Mouse (Mus musculus) fat pad, adult 2 months (tissue): ENCODE measurements around the gene Tmco3.

Source experiments
- DNase-seq: peaks from one replicate; pipeline ENCODE4 v3.0.0-alpha.2; 2011; ENCODE audit warnings: low read depth, low spot score; ENCODE audit errors: extremely low read depth

Gene Tmco3

GRCm38 (mm10) chr8:13287692-13288623, at the start of gene Tmco3, which contains the start of gene Dcun1d2:
Tmco3 (plus strand) TSS chr8:13288190.
Dcun1d2 (minus strand) TSS chr8:13288131.
- peak; percentile 45 for DNase-seq

DNA sequence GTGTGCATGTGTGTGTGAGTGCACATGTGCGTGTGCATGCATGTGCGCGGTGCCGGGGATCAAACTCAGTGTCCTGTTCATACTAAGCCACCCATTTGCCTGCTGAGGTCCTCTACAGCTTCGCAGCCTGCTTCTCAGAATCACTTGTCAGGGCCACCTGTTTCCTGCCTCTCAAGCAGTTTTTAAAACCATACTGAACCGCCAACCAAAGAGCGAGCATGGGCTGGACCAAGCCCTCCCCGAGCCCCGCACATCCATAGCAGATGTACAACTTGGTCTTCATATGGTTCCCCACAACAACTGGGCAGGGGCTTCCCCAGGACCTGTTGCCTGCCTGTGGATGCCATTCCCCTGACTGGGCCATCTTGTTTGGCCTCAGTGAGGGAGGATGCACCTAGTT, 47.9 kb upstream of the Tmco3 start:
- DNase-seq = no peak

DNA sequence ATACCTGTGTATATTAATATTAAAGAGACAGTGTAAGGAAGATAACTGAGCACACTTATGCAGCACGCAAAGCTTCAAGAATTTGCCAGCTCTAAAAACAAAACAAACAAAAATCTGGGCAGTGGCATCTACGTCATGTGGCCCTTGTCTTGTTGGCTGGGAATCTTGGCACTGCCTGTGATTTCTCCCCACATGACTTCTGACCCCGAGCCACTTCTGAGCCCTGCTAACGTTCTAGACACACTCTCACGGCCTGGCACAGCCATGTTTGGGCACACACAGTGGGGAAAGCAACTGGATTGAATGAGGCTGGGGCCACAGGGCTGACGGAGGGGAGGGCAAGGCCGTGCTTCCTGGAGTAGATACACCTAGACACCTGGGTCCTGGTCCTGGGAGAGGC, 47.3 kb upstream of the Tmco3 start:
- no peak for DNase-seq

DNA sequence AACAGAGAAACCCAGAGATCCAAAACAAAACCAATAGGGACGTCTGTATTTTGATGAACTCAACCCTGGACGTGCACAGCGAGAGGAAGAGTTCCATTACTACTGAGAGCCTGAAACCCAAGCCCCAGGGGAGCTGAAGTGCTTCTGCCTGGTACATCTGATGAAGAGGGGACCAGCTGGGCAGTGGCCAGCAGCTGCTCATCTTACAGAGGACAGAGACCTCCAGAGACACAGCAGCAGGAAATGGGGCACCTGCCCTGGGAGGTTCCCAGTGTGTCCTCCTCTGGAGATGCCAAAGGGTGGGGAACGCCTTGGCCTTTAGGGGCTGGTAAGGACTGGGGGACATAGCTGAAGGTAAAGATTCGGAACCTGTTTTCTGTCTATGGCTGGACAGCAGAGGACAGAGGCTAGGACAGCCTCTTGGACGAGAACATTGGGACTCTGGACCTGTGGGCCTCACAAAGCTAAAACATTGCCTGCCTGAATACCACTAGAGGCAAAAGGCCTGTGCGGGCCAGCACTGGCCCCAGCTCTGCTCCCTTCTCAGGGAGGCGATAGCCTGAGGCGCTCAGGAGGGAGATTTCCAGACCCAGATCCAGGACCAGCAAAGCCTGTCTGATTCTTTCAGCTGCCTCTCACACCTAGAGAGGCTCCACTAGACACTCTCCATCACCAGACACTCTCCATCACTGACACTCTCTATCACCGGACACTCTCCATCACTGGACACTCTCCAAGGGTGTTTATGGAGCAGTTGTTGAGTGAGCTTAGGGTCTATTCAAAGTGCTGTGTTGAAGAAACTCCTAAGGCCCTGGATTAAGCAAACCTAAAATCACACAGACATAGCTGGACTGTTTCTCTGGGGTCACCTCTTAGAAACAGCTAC, 44.8 kb upstream of the Tmco3 start:
- no peak for DNase-seq

DNA sequence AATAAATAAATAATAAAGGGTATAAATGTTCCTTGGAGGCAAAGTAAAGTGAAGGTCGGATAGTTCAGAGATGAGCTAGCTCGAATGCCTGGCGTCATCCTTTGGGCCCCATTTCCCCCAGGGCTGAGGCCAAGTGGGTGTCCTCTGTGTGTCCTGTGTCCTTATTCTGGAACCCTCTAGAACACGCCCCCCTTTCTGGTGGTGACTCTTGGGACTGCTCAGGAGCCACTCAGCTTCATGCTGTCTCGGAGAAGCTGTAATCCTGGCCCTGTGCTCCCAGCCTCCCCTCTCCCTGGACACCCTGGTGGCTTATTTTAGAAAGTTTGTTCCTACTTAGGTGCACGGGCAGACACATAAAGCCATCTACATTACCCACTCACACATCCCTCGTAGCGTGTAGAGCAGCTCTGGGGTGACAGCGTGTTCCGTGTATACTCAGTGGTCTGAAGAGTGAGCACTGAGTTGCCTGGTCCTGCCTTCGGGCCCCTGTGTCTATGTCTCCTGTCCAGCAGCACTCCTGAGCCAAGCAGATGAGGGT, 43.6 kb upstream of the Tmco3 start:
- DNase-seq = no peak

GRCm38 (mm10) chr8:13252837-13253236, 35.2 kb upstream of the Tmco3 start:
- no peak for DNase-seq

- DNase-seq = no peak
Observed at GRCm38 (mm10) chr8:13253413-13253812, 34.6 kb upstream of the Tmco3 start.

- DNase-seq = no peak
Observed at GRCm38 (mm10) chr8:13254019-13254418, 34.0 kb upstream of the Tmco3 start, which contains the start of gene Adprhl1. Adprhl1 (minus strand) TSS chr8:13254162.

GRCm38 (mm10) chr8:13263376-13263775, 24.6 kb upstream of the Tmco3 start:
- DNase-seq = no peak

GRCm38 (mm10) chr8:13267566-13267965, 20.4 kb upstream of the Tmco3 start:
- no peak for DNase-seq

- DNase-seq = no peak
Observed at GRCm38 (mm10) chr8:13272834-13273233, 15.2 kb upstream of the Tmco3 start.

GRCm38 (mm10) chr8:13276941-13277447, 11.0 kb upstream of the Tmco3 start:
- DNase-seq = no peak

DNA sequence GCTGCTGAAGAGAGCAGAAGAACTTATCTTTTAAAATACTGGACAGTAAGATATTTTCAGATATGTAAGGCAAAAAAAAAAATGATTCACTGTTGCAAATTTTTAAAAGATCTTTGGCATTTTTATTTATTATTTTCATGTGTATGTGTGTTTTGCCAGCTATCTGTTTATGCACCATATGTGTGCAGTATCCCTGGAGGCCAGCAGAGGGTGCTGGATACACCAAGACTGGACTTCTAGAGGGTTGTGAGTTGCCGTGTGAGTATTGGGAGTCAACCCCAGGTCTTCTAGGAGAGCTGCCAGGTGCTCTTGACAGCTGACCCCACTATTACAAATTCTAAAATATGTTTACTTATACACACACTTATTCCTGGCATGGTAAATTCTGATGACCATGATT, 4.8 kb upstream of the Tmco3 start:
- no peak for DNase-seq

DNA sequence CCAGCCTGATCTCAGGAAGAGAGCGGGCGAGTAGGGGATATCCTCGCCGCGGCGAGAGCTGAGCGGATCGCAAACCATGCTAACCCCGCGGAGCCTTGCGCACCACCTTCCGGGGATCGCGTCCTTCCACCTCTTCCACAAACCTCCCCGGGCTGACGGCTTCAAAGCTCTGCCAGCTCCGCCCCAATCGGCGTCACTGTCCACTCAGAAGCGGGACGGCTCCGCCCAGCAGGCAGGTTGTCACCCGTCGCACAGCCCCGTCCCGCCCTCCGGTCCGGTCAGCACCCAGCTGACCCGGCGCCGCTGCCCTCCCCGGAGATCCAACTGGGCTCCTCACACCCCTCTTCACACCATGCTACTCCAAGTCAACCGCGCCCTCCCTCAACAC, 692 bp upstream of the Tmco3 start:
- DNase-seq = peak; percentile 46

- DNase-seq = no peak
Observed at GRCm38 (mm10) chr8:13288646-13289045, 656 bp downstream of the Tmco3 start.

DNA sequence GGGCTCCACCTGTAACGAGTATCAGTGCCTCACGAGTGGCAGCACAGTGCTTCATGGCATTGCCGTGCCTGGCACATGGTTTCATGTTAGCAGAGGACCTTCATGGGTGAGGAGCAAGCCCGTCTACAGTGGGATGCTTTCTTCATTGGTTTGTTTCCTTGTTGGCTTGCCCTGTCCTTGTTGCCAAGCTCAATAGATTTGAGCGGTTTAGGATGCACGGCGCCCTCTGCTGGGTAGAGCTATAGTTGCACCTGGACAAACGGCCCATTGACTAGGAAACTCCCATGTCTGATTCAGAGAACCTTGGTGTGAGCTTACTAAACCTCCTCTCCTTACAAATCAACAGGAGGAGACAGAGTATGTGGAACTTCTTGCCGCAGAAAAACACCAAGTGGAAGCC, 4.4 kb downstream of the Tmco3 start:
- no peak for DNase-seq

GRCm38 (mm10) chr8:13293677-13294470, 5.9 kb downstream of the Tmco3 start:
- DNase-seq = no peak

GRCm38 (mm10) chr8:13299571-13299970, 11.6 kb downstream of the Tmco3 start:
- no peak for DNase-seq

GRCm38 (mm10) chr8:13301036-13301435, 13.0 kb downstream of the Tmco3 start:
- no peak for DNase-seq

- DNase-seq = no peak
Observed at GRCm38 (mm10) chr8:13305459-13305858, 17.5 kb downstream of the Tmco3 start.
